Mouse (Mus musculus): ENCODE data around the gene Gm49383.

GRCm38 (mm10) chr12:69240876-69241275 is 44.0 kb upstream of the Gm49383 start, which contains the start of gene Klhdc1:
- no peak for TF ChIP-seq GATA1 (IDR thresholded peaks at IDR 0.05; ENCODE audit: low read length)
- TF ChIP-seq TAL1 (IDR thresholded peaks at IDR 0.05; ENCODE audit: low read length) = no peak

Measured in erythroblast, embryonic 14.5 days (primary cell).